Mouse (Mus musculus) heart, embryonic 12.5 days (tissue): Measurements from ENCODE around the gene Ppp1r9b. TPM values are rescaled to one million over a fixed set of nuclear protein-coding genes. Genes with fewer than 3 reads are reported as not detected.

ENCODE experiments used
- ATAC-seq: fragments of 200-750 bp; cut with Nextera tagmentation; 2 replicates; pipeline ENCODE4 v1.8.0; 2017; ENCODE audit warnings: moderate TSS enrichment, moderate library complexity; ENCODE audit not compliant: insufficient number of reproducible peaks, low FRiP score
- H3K27ac ChIP-seq: fragments of 300-500 bp; sonication (generic); 2 replicates; pipeline ENCODE4 v1.5.1; 2016; ENCODE audit warnings: mild to moderate bottlenecking, moderate library complexity; ENCODE audit not compliant: poor library complexity, severe bottlenecking
- H3K27me3 ChIP-seq: fragments of 300-500 bp; sonication (generic); replicated peaks from 2 replicates; pipeline ENCODE4 v1.6.1; 2016; ENCODE audit warnings: mild to moderate bottlenecking, moderate library complexity
- H3K36me3 ChIP-seq: fragments of 300-500 bp; sonication (generic); 2 replicates; pipeline ENCODE4 v1.6.1; 2016; ENCODE audit warnings: mild to moderate bottlenecking, moderate library complexity
- H3K4me1 ChIP-seq: fragments of 300-500 bp; sonication (generic); replicated peaks from 2 replicates; pipeline ENCODE4 v1.6.1; 2016; ENCODE audit warnings: mild to moderate bottlenecking
- H3K4me2 ChIP-seq: fragments of 300-500 bp; sonication (generic); 2 replicates; pipeline ENCODE4 v1.6.1; 2016; ENCODE audit warnings: mild to moderate bottlenecking, moderate library complexity
- H3K4me3 ChIP-seq: fragments of 300-500 bp; sonication (generic); 2 replicates; pipeline ENCODE4 v1.5.1; 2016; ENCODE audit warnings: mild to moderate bottlenecking
- H3K9ac ChIP-seq: fragments of 300-500 bp; sonication (generic); 2 replicates; pipeline ENCODE4 v1.6.1; 2016; ENCODE audit warnings: mild to moderate bottlenecking, moderate library complexity
- H3K9me3 ChIP-seq: fragments of 300-500 bp; sonication (generic); replicated peaks from 2 replicates; pipeline ENCODE4 v1.6.1; 2016; ENCODE audit warnings: mild to moderate bottlenecking, moderate library complexity
- WGBS: fragments of 180-500 bp; shearing (Covaris S2); methylation state at CpG from one replicate; pipeline ENCODE4 v1.1.7; 2016; 5-methylcytosine and 5-hydroxymethylcytosine counted together
- polyA plus RNA-seq: library from polyadenylated mRNA; unstranded; fragments of >200 nt; fragmentation: Nextera tagmentation; extraction: Ambion mirVana; gene quantifications from 2 replicates; pipeline ENCODE4 v1.2.1, GENCODE M21; 2016

Gene Ppp1r9b
- polyA plus RNA-seq, 1 experiment from 2014 or later = 10.4 TPM

- Histone ChIP-seq H3K4me1 (no peaks in the 10 kb centered on the region), H3K27me3 (peaks cover 27% of the 10 kb centered on the region), H3K36me3 (peaks cover 90% of the 10 kb centered on the region), H3K4me2 (no peak overlapping the region), H3K27ac (no peak overlapping the region), H3K4me3 (no peak overlapping the region), H3K9ac (no peak overlapping the region), H3K9me3 (no peaks in the 10 kb centered on the region)
- WGBS = 93% methylated on average over 9 of the region's 9 CpGs
- ATAC-seq = no peak
These were observed 32.6 kb downstream of the Ppp1r9b start for GRCm38 (mm10) chr11:95023481-95023880.

GRCm38 (mm10) chr11:95024439-95025184 is 33.8 kb downstream of the Ppp1r9b start:
- H3K27me3 ChIP-seq = peaks cover 17% of the 10 kb centered on the region
- ATAC-seq = no peak
- H3K9me3 ChIP-seq = no peaks in the 10 kb centered on the region
- no peak overlapping the region for H3K9ac ChIP-seq
- H3K4me3 ChIP-seq = no peak overlapping the region
- 74% methylated on average over 29 of the region's 29 CpGs for WGBS
- no peaks in the 10 kb centered on the region for H3K4me1 ChIP-seq
- H3K27ac ChIP-seq = no peak overlapping the region
- no peak overlapping the region for H3K4me2 ChIP-seq
- peaks cover 91% of the 10 kb centered on the region for H3K36me3 ChIP-seq

- no peak overlapping the region for H3K4me2 ChIP-seq
- peaks cover 86% of the 10 kb centered on the region for H3K36me3 ChIP-seq
- no peak overlapping the region for H3K4me3 ChIP-seq
- peaks cover 9% of the 10 kb centered on the region for H3K27me3 ChIP-seq
- no peak overlapping the region for H3K27ac ChIP-seq
- ATAC-seq = no peak
- H3K4me1 ChIP-seq = no peaks in the 10 kb centered on the region
- WGBS = 82% methylated on average over 11 of the region's 11 CpGs
- H3K9me3 ChIP-seq = no peaks in the 10 kb centered on the region
- H3K9ac ChIP-seq = no peak overlapping the region
These were observed 34.6 kb downstream of the Ppp1r9b start for GRCm38 (mm10) chr11:95025227-95026012.

- Histone ChIP-seq H3K9ac (no peak overlapping the region), H3K27ac (no peak overlapping the region), H3K4me1 (no peaks in the 10 kb centered on the region), H3K4me2 (no peak overlapping the region), H3K27me3 (0 out of 2 replicates have a peak, but pooled peaks cover 5% of the 10 kb centered on the region), H3K4me3 (no peak overlapping the region), H3K9me3 (no peaks in the 10 kb centered on the region), H3K36me3 (peaks cover 80% of the 10 kb centered on the region)
- 71% methylated on average over 6 of the region's 6 CpGs for WGBS
- ATAC-seq = no peak
These were observed 35.3 kb downstream of the Ppp1r9b start for GRCm38 (mm10) chr11:95026090-95026542.

- no peaks in the 10 kb centered on the region for H3K4me1 ChIP-seq
- no peaks in the 10 kb centered on the region for H3K9me3 ChIP-seq
- H3K36me3 ChIP-seq = peaks cover 78% of the 10 kb centered on the region
- H3K9ac ChIP-seq = no peak overlapping the region
- no peak overlapping the region for H3K27ac ChIP-seq
- 74% methylated on average over 6 of the region's 6 CpGs for WGBS
- no peak overlapping the region for H3K4me2 ChIP-seq
- H3K4me3 ChIP-seq = no peak overlapping the region
- 0 out of 2 replicates have a peak, but pooled peaks cover 2% of the 10 kb centered on the region for H3K27me3 ChIP-seq
- ATAC-seq = no peak
These were observed 36.0 kb downstream of the Ppp1r9b start for GRCm38 (mm10) chr11:95026849-95027248.

GRCm38 (mm10) chr11:95027850-95028470 is 37.1 kb downstream of the Ppp1r9b start:
- Histone ChIP-seq H3K27me3 (0 out of 2 replicates have a peak, but pooled peaks cover 10% of the 10 kb centered on the region), H3K4me1 (no peaks in the 10 kb centered on the region; the same call in 1 of the 2 replicates), H3K4me2 (no peak overlapping the region), H3K27ac (no peak overlapping the region), H3K9me3 (no peaks in the 10 kb centered on the region), H3K9ac (no peak overlapping the region), H3K4me3 (no peak overlapping the region), H3K36me3 (peaks cover 72% of the 10 kb centered on the region)
- no peak for ATAC-seq
- WGBS = 36% methylated on average over 13 of the region's 13 CpGs

GRCm38 (mm10) chr11:95032945-95033344 is 42.1 kb downstream of the Ppp1r9b start:
- 37% methylated on average over 6 of the region's 6 CpGs for WGBS
- Histone ChIP-seq H3K4me3 (no peak overlapping the region), H3K27ac (no peak overlapping the region), H3K4me2 (0 out of 2 replicates have a peak overlapping the region, but pooled peaks have one; percentile 45), H3K9ac (0 out of 2 replicates have a peak overlapping the region, but pooled peaks have one; percentile 43), H3K36me3 (peaks cover 61% of the 10 kb centered on the region), H3K27me3 (peaks cover 42% of the 10 kb centered on the region), H3K9me3 (no peaks in the 10 kb centered on the region), H3K4me1 (peaks cover 17% of the 10 kb centered on the region)
- no peak for ATAC-seq

GRCm38 (mm10) chr11:95033617-95034016 is 42.8 kb downstream of the Ppp1r9b start:
- Histone ChIP-seq H3K4me2 (peak overlapping the region; percentile 45), H3K36me3 (peaks cover 62% of the 10 kb centered on the region), H3K27ac (no peak overlapping the region), H3K4me1 (peaks cover 17% of the 10 kb centered on the region), H3K4me3 (peak overlapping the region; percentile 12; the same call in 1 of the 2 replicates), H3K9ac (peak overlapping the region; percentile 43), H3K27me3 (peaks cover 39% of the 10 kb centered on the region), H3K9me3 (no peaks in the 10 kb centered on the region)
- no peak for ATAC-seq
- 18% methylated on average over 14 of the region's 14 CpGs for WGBS

GRCm38 (mm10) chr11:95034902-95035301 is 44.1 kb downstream of the Ppp1r9b start:
- Histone ChIP-seq H3K4me3 (no peak overlapping the region), H3K4me1 (peaks cover 19% of the 10 kb centered on the region), H3K9me3 (no peaks in the 10 kb centered on the region), H3K9ac (no peak overlapping the region), H3K27ac (no peak overlapping the region), H3K4me2 (no peak overlapping the region), H3K27me3 (peaks cover 39% of the 10 kb centered on the region), H3K36me3 (peaks cover 57% of the 10 kb centered on the region)
- no peak for ATAC-seq
- 68% methylated on average over 10 of the region's 10 CpGs for WGBS

- Histone ChIP-seq H3K4me1 (peaks cover 27% of the 10 kb centered on the region), H3K36me3 (peaks cover 53% of the 10 kb centered on the region), H3K27me3 (peaks cover 39% of the 10 kb centered on the region), H3K4me3 (no peak overlapping the region), H3K9me3 (no peaks in the 10 kb centered on the region), H3K27ac (no peak overlapping the region), H3K9ac (no peak overlapping the region), H3K4me2 (no peak overlapping the region)
- 90% methylated on average over 5 of the region's 5 CpGs for WGBS
- ATAC-seq = no peak
These were observed 45.7 kb downstream of the Ppp1r9b start for GRCm38 (mm10) chr11:95036521-95036920.

GRCm38 (mm10) chr11:95037306-95037705 is 46.5 kb downstream of the Ppp1r9b start:
- Histone ChIP-seq H3K9ac (no peak overlapping the region), H3K4me1 (peaks cover 30% of the 10 kb centered on the region), H3K27ac (no peak overlapping the region), H3K4me3 (no peak overlapping the region), H3K9me3 (no peaks in the 10 kb centered on the region), H3K27me3 (peaks cover 39% of the 10 kb centered on the region), H3K4me2 (no peak overlapping the region), H3K36me3 (peaks cover 46% of the 10 kb centered on the region)
- no peak for ATAC-seq
- 62% methylated on average over 6 of the region's 6 CpGs for WGBS
